Mouse (Mus musculus): ENCODE data around the gene Aoc3. TPM values are rescaled to one million over a fixed set of nuclear protein-coding genes. Genes with fewer than 3 reads are reported as not detected.

The Aoc3 gene
- polyA plus RNA-seq, 1 experiment from 2014 or later = 1.3 TPM

Small RNA genes within 50 kb of the gene (microRNA-seq; reads per million reads assigned to microRNA genes)
- gene Gm25593 = not detected

Other genes with a start within 250 kb of the Aoc3 start
- 54.3 and 57.9 TPM in 2 replicates for gene Coasy, start 248.0 kb upstream of the Aoc3 start, polyA plus RNA-seq (2015; fragmentation: Nextera tagmentation; extraction: Ambion mirVana)
- 51.9 and 58.9 TPM in 2 replicates for gene Mlx, start 243.3 kb upstream of the Aoc3 start, polyA plus RNA-seq (2015; fragmentation: Nextera tagmentation; extraction: Ambion mirVana)
- gene Psmc3ip, start 235.2 kb upstream of the Aoc3 start, polyA plus RNA-seq (2015; fragmentation: Nextera tagmentation; extraction: Ambion mirVana) = 40.0 and 40.1 TPM in 2 replicates
- gene Retreg3, start 210.7 kb upstream of the Aoc3 start, polyA plus RNA-seq (2015; fragmentation: Nextera tagmentation; extraction: Ambion mirVana) = 21.9 and 23.2 TPM in 2 replicates
- gene Tubg1, start 210.7 kb upstream of the Aoc3 start, polyA plus RNA-seq (2015; fragmentation: Nextera tagmentation; extraction: Ambion mirVana) = 98.1 and 98.2 TPM in 2 replicates
- 4.2 and 4.5 TPM in 2 replicates for gene Tubg2, start 174.7 kb upstream of the Aoc3 start, polyA plus RNA-seq (2015; fragmentation: Nextera tagmentation; extraction: Ambion mirVana)
- 2.2 TPM in 2 replicates for gene Cntnap1, start 160.1 kb upstream of the Aoc3 start, polyA plus RNA-seq (2015; fragmentation: Nextera tagmentation; extraction: Ambion mirVana)
- 18.7 and 19.2 TPM in 2 replicates for gene Plekhh3, start 159.3 kb upstream of the Aoc3 start, polyA plus RNA-seq (2015; fragmentation: Nextera tagmentation; extraction: Ambion mirVana)
- 0.50 and 0.76 TPM in 2 replicates for gene Ccr10, start 155.2 kb upstream of the Aoc3 start, polyA plus RNA-seq (2015; fragmentation: Nextera tagmentation; extraction: Ambion mirVana)
- gene Ezh1, start 104.1 kb upstream of the Aoc3 start, polyA plus RNA-seq (2015; fragmentation: Nextera tagmentation; extraction: Ambion mirVana) = 25.1 and 29.5 TPM in 2 replicates
- 246 and 270 TPM in 2 replicates for gene Ramp2, start 84.6 kb upstream of the Aoc3 start, polyA plus RNA-seq (2015; fragmentation: Nextera tagmentation; extraction: Ambion mirVana)
- 154 TPM in 2 replicates for gene Vps25, start 76.9 kb upstream of the Aoc3 start, polyA plus RNA-seq (2015; fragmentation: Nextera tagmentation; extraction: Ambion mirVana)
- 30.5 and 39.5 TPM in 2 replicates for gene Wnk4, start 70.0 kb upstream of the Aoc3 start, polyA plus RNA-seq (2015; fragmentation: Nextera tagmentation; extraction: Ambion mirVana)
- gene Cntd1, start 51.6 kb upstream of the Aoc3 start, polyA plus RNA-seq (2015; fragmentation: Nextera tagmentation; extraction: Ambion mirVana) = 1.7 and 3.2 TPM in 2 replicates
- gene Coa3, start 51.5 kb upstream of the Aoc3 start, polyA plus RNA-seq (2015; fragmentation: Nextera tagmentation; extraction: Ambion mirVana) = 197 and 200 TPM in 2 replicates
- 176 and 188 TPM in 2 replicates for gene Becn1, start 28.3 kb upstream of the Aoc3 start, polyA plus RNA-seq (2015; fragmentation: Nextera tagmentation; extraction: Ambion mirVana)
- 142 and 148 TPM in 2 replicates for gene Psme3, start 14.4 kb upstream of the Aoc3 start, polyA plus RNA-seq (2015; fragmentation: Nextera tagmentation; extraction: Ambion mirVana)
- gene Aoc2, start 5.5 kb upstream of the Aoc3 start, polyA plus RNA-seq (2015; fragmentation: Nextera tagmentation; extraction: Ambion mirVana) = 1.7 and 2.0 TPM in 2 replicates
- gene G6pc, start 37.0 kb downstream of the Aoc3 start, polyA plus RNA-seq (2015; fragmentation: Nextera tagmentation; extraction: Ambion mirVana) = 2.8 and 3.6 TPM in 2 replicates
- gene Aarsd1, start 87.0 kb downstream of the Aoc3 start, polyA plus RNA-seq (2015; fragmentation: Nextera tagmentation; extraction: Ambion mirVana) = 79.2 and 84.1 TPM in 2 replicates
- gene Gm27029, start 94.2 kb downstream of the Aoc3 start, polyA plus RNA-seq (2015; fragmentation: Nextera tagmentation; extraction: Ambion mirVana) = 10.0 and 16.9 TPM in 2 replicates
- 22.8 and 23.8 TPM in 2 replicates for gene Rundc1, start 94.5 kb downstream of the Aoc3 start, polyA plus RNA-seq (2015; fragmentation: Nextera tagmentation; extraction: Ambion mirVana)
- 10.1 and 10.9 TPM in 2 replicates for gene Ptges3l, start 94.7 kb downstream of the Aoc3 start, polyA plus RNA-seq (2015; fragmentation: Nextera tagmentation; extraction: Ambion mirVana)
- 267 and 290 TPM in 2 replicates for gene Rpl27, start 111.7 kb downstream of the Aoc3 start, polyA plus RNA-seq (2015; fragmentation: Nextera tagmentation; extraction: Ambion mirVana)
- gene Ifi35, start 117.8 kb downstream of the Aoc3 start, polyA plus RNA-seq (2015; fragmentation: Nextera tagmentation; extraction: Ambion mirVana) = 17.9 and 18.6 TPM in 2 replicates
- gene Rnd2, start 134.4 kb downstream of the Aoc3 start, polyA plus RNA-seq (2015; fragmentation: Nextera tagmentation; extraction: Ambion mirVana) = 10.9 and 11.3 TPM in 2 replicates
- gene Vat1, start 135.6 kb downstream of the Aoc3 start, polyA plus RNA-seq (2015; fragmentation: Nextera tagmentation; extraction: Ambion mirVana) = 36.5 and 39.3 TPM in 2 replicates
- gene Brca1, start 221.3 kb downstream of the Aoc3 start, polyA plus RNA-seq (2015; fragmentation: Nextera tagmentation; extraction: Ambion mirVana) = 12.5 and 14.9 TPM in 2 replicates
- gene Nbr1, start 221.5 kb downstream of the Aoc3 start, polyA plus RNA-seq (2015; fragmentation: Nextera tagmentation; extraction: Ambion mirVana) = 84.7 and 90.0 TPM in 2 replicates